Mouse (Mus musculus): ENCODE data around the gene Wdr20.

DNA sequence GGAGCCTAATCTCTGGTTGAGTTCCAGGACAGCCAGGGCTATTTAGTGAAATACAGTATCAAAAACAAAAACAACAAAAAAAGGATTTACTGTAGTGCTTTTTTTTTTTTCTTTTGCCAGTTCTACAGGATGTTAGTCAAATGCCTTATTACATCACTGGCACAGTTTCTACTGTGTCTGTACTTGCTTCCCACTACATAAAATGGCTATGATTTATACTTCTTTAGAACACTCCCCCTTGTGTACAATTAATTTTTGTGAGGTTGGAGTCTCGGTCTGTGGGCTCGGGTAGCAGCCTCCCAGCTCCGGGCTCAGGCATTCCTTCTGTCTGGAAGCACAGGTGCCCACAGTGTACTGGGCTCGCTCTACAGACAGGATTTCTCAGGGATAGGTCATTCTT, 1.1 kb upstream of the Wdr20 start:
- no peak for TF ChIP-seq POLR2A (IDR thresholded peaks at IDR 0.05; ENCODE audit: control insufficient read depth, extremely low read depth, insufficient read depth, low read length, poor library complexity)
- no peak for TF ChIP-seq CTCF (IDR thresholded peaks at IDR 0.05; ENCODE audit: borderline replicate concordance, control insufficient read depth, extremely low read depth, insufficient read depth, low read length, poor library complexity)

Measured in thymus, adult 2 months (tissue).